Mouse (Mus musculus) ES-E14 (cell line): ENCODE results near the gene Grb10.

Experiments used
- MAFK ChIP-seq: IDR thresholded peaks from 2 replicates; pipeline ENCODE4 v1.6.1; 2014; ENCODE audit warnings: mild to moderate bottlenecking, low read depth, low read length, inconsistent platforms; ENCODE audit not compliant: insufficient read depth
- ZNF384 ChIP-seq: IDR thresholded peaks from 2 replicates; pipeline ENCODE4 v1.6.1; 2012; ENCODE audit warnings: low read depth, low read length, inconsistent platforms

- no peak for TF ChIP-seq MAFK
- TF ChIP-seq ZNF384 = no peak
Observed at GRCm38 (mm10) chr11:11897645-11898357, 140.7 kb downstream of the Grb10 start, which contains the start of gene Ddc.
